Mouse (Mus musculus) frontal cortex, postnatal 10 days (tissue): ENCODE measurements around the gene Rpl22l1.
"Not testable (repeated sequence)": the region's sequence is repeated elsewhere in the genome, so short reads cannot be mapped to it uniquely, and the experiment has no call there.

Source experiments
- DNase-seq, 2 experiments: peaks; one replicate each; pipeline ENCODE4 v3.0.0; 2022; ENCODE audit warnings: low spot score in 2 of 2, mixed read lengths in 1 of 2

The Rpl22l1 gene

GRCm38 (mm10) chr3:28841886-28842649 is 36.8 kb downstream of the Rpl22l1 start:
- DNase-seq = no peak

GRCm38 (mm10) chr3:28843231-28843630 is 38.0 kb downstream of the Rpl22l1 start:
- DNase-seq = no peak

DNA sequence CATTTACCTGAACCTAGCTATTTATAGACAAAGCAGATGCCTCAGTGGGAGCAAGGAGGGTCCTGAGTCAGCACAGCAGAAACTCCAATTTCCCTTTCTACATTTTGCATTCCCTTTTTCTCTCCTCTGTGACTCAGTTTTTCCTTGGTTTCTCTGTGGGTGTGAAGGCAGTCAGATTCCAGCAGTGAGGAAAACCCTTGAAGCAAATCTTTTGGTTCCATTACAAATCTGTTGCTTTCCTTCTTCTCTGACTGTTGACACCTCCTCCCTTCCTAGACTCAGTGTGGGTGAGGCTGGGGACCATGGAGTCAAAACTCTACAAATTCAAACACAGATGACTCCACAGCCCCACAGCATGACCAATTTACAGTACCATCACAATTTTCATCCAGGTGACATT is 41.9 kb downstream of the Rpl22l1 start:
- DNase-seq = no peak

DNA sequence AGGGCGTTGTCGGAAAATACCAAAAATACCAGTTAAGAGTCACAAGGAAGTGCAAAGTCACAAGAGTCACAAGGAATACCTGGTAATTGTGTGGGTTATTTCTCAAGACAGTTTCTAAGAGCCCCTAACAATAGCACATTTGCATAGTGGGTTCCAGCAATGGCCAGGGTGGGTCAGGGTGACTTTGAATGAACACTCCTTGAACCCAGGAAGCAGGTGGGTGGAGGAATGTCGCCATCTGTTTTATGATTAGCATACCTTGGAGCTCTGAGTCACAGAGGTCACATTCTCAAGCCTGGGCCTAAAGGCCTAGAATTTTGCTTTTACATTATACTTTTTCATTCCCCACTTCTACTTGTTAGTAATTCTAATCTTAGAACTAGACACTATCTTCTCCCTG is 46.9 kb downstream of the Rpl22l1 start:
- DNase-seq = not testable (repeated sequence)
